Mouse (Mus musculus) G1E (cell line): ENCODE results near the gene Slc7a14.

Source experiments
- CTCF ChIP-seq: IDR thresholded peaks from 2 replicates; pipeline ENCODE4 v1.5.1; 2012; ENCODE audit warnings: low read depth, low read length, inconsistent platforms, mixed read lengths
- GATA1 ChIP-seq: IDR thresholded peaks from 2 replicates; pipeline ENCODE4 v1.6.1; 2012; ENCODE audit warnings: borderline replicate concordance, low read length, inconsistent platforms, mixed read lengths
- GATA2 ChIP-seq: IDR thresholded peaks from 2 replicates; pipeline ENCODE4 v1.6.1; 2012; ENCODE audit warnings: low read depth, low read length, inconsistent platforms, borderline replicate concordance
- POLR2AphosphoS5 ChIP-seq: IDR thresholded peaks from 2 replicates; pipeline ENCODE4 v1.6.1; 2012; ENCODE audit warnings: low read depth, low read length, inconsistent platforms; ENCODE audit not compliant: insufficient replicate concordance
- TAL1 ChIP-seq: conservative IDR thresholded peaks from 2 replicates; pipeline ENCODE4 v1.6.1; 2012; ENCODE audit warnings: low read depth, low read length, inconsistent platforms, mixed read lengths

GRCm38 (mm10) chr3:31160046-31160445 is 150.1 kb downstream of the Slc7a14 start:
- no peak for TF ChIP-seq CTCF
- no peak for TF ChIP-seq GATA1
- no peak for TF ChIP-seq POLR2AphosphoS5
- TF ChIP-seq GATA2, result no peak
- no peak for TF ChIP-seq TAL1
